8 mouse cellular contexts compared by ENCODE assay signal in genomic region chr15:100551326-100552307, GRCm38 (mm10). TPM values are rescaled to one million over a fixed set of nuclear protein-coding genes. Genes with fewer than 3 reads are reported as not detected.
DNase-seq lines count a peak whose midpoint lies in the region; ATAC-seq lines count a peak whose summit lies in the region.

Tfcp2 (minus strand) TSS chr15:100552008.

- H3K4me3 ChIP-seq in heart, embryonic 14.5 days (ENCODE audit: control insufficient read depth in 1 of 2, insufficient read depth in 1 of 2, low read depth in 1 of 2, low read length in 2 of 2), result peak within 1 kb of the TSS; percentile 65 to 87
- peak within 1 kb of the TSS; percentile 90 for H3K4me3 ChIP-seq in liver, embryonic 13.5 days (replicated peaks)
- peak within 1 kb of the TSS; percentile 92 for H3K4me3 ChIP-seq in stomach, embryonic 16.5 days (replicated peaks; ENCODE audit: low read length)

- H3K36me3 ChIP-seq in heart, embryonic 14.5 days (ENCODE audit: control insufficient read depth, insufficient read depth, low read length), result peaks cover 12% of the 10 kb centered on the region; the same call in 1 of the 2 replicates
- peaks cover 3% of the 10 kb centered on the region; the same call in 1 of the 2 replicates for H3K36me3 ChIP-seq in liver, embryonic 13.5 days
- no peaks in the 10 kb centered on the region for H3K36me3 ChIP-seq in stomach, embryonic 16.5 days (ENCODE audit: control insufficient read depth, insufficient read depth, low read length)

- no peaks in the 10 kb centered on the region for H3K27me3 ChIP-seq in heart, embryonic 14.5 days (ENCODE audit: control insufficient read depth, insufficient read depth, low read length)
- H3K27me3 ChIP-seq in liver, embryonic 13.5 days, result no peaks in the 10 kb centered on the region
- H3K27me3 ChIP-seq in stomach, embryonic 16.5 days (ENCODE audit: control insufficient read depth, insufficient read depth, low read length), result no peaks in the 10 kb centered on the region

- H3K4me1 ChIP-seq in heart, embryonic 14.5 days (ENCODE audit: control insufficient read depth in 2 of 2, insufficient read depth in 2 of 2, low read length in 2 of 2), result peaks cover 12 to 24% of the 10 kb centered on the region in 2 experiments
- peaks cover 56% of the 10 kb centered on the region for H3K4me1 ChIP-seq in liver, embryonic 13.5 days (replicated peaks)
- peaks cover 5% of the 10 kb centered on the region; the same call in 1 of the 2 replicates for H3K4me1 ChIP-seq in stomach, embryonic 16.5 days (ENCODE audit: control insufficient read depth, insufficient read depth, low read length)

- DNase-seq in c-Kit-negative CD71-positive TER-119-positive erythroid progenitor cells, embryonic 14.5 days (ENCODE audit: low read depth, low spot score), result peak; percentile 95
- peak; percentile 99 for DNase-seq in fibroblast of lung, adult 2 months (ENCODE audit: low read depth)
- peak; percentile 99 for DNase-seq in kidney, postnatal 14 days
- peak; percentile 95 for DNase-seq in liver, embryonic 13.5 days
- DNase-seq in neural tube, embryonic 10.5 days (ENCODE audit: extremely low spot score, low spot score), result peak; percentile 97

- peak within 1 kb of the TSS; percentile 94 for H3K4me2 ChIP-seq in heart, embryonic 14.5 days (ENCODE audit: low read length)
- peak within 1 kb of the TSS; percentile 97 for H3K4me2 ChIP-seq in liver, embryonic 13.5 days
- peak within 1 kb of the TSS; percentile 92 for H3K4me2 ChIP-seq in stomach, embryonic 16.5 days (ENCODE audit: low read depth, low read length)

- no peaks in the 10 kb centered on the region for H3K9me3 ChIP-seq in heart, embryonic 14.5 days (ENCODE audit: control insufficient read depth, low read length)
- H3K9me3 ChIP-seq in liver, embryonic 13.5 days (replicated peaks), result peaks cover 3% of the 10 kb centered on the region; the same call in 1 of the 2 replicates
- no peaks in the 10 kb centered on the region for H3K9me3 ChIP-seq in stomach, embryonic 16.5 days (replicated peaks; ENCODE audit: control insufficient read depth, low read length)

- under 1% methylated on average over 84 of the region's 84 CpGs for WGBS in heart, embryonic 14.5 days
- 1% methylated on average over 84 of the region's 84 CpGs for WGBS in liver, embryonic 13.5 days (ENCODE audit: insufficient replicate concordance)
- WGBS in stomach, embryonic 16.5 days, result under 1% methylated on average over 84 of the region's 84 CpGs

- ATAC-seq in CD4-positive, CD25-positive, alpha-beta regulatory T cell, adult 4 months, result peak; percentile 100
- ATAC-seq in heart, embryonic 14.5 days (ENCODE audit: insufficient number of reproducible peaks, insufficient read depth, low FRiP score, low read depth), result peak; percentile 98
- ATAC-seq in liver, embryonic 13.5 days (ENCODE audit: low read depth), result peak; percentile 99
- ATAC-seq in stomach, embryonic 16.5 days (ENCODE audit: insufficient read depth, low FRiP score), result peak; percentile 100

- peak within 1 kb of the TSS; percentile 93 for H3K9ac ChIP-seq in heart, embryonic 14.5 days (ENCODE audit: low read length)
- H3K9ac ChIP-seq in liver, embryonic 13.5 days, result peak within 1 kb of the TSS; percentile 90
- H3K9ac ChIP-seq in stomach, embryonic 16.5 days (ENCODE audit: low read length), result peak within 1 kb of the TSS; percentile 93

- peak within 1 kb of the TSS; percentile 87 to 95 for H3K27ac ChIP-seq in heart, embryonic 14.5 days (replicated peaks in 1 of 2; ENCODE audit: control insufficient read depth in 1 of 2, insufficient read depth in 1 of 2, low read depth in 2 of 2, low read length in 2 of 2)
- peak within 1 kb of the TSS; percentile 79 for H3K27ac ChIP-seq in liver, embryonic 13.5 days
- peak within 1 kb of the TSS; percentile 94 for H3K27ac ChIP-seq in stomach, embryonic 16.5 days (ENCODE audit: low read length)

RNA-seq across cellular contexts. Expression of gene Tfcp2, which starts in this region (rescaled TPM):
- polyA plus RNA-seq in CD4-positive, CD25-positive, alpha-beta regulatory T cell, adult 4 months (2017; shearing (Covaris generic)), result 1 to 10 TPM; 6.0 to 6.8 TPM
- 17.1 and 19.9 TPM in 2 replicates for polyA plus RNA-seq in heart, embryonic 14.5 days (2014; fragmentation: Nextera tagmentation; extraction: Ambion mirVana)
- 4.4 and 4.6 TPM in 2 replicates for polyA plus RNA-seq in liver, embryonic 13.5 days (2015; fragmentation: Nextera tagmentation; extraction: Ambion mirVana)
- polyA plus RNA-seq in stomach, embryonic 16.5 days (2015; fragmentation: Nextera tagmentation; extraction: Ambion mirVana), result 20.0 and 21.3 TPM in 2 replicates

Comparison
In these comparisons a context has a peak if more than half of its experiments do, and no peak if none do; other contexts are left out.
1. Peak in every context shown above with its lines: DNase-seq, ATAC-seq, H3K4me3 ChIP-seq and H3K27ac ChIP-seq.